Comparison of ENCODE assay signal across 18 mouse cellular contexts in genomic region chr1:186555441-186555975, GRCm38 (mm10).
DNase-seq lines count a peak whose midpoint lies in the region; ATAC-seq and TF ChIP-seq lines count a peak whose summit lies in the region.
"Had no signal": no experiment of that assay in that cellular context is flagged by ENCODE, and none has a peak within 500 bp of the region (broad histone marks: within the 10 kb centered on the region; RNA-seq: fewer than 3 reads in every experiment).

No protein-coding gene starts in this region.

- peaks cover 5% of the 10 kb centered on the region; the same call in 1 of the 2 replicates for H3K27me3 ChIP-seq in heart, embryonic 13.5 days (replicated peaks)
- no peaks in the 10 kb centered on the region for H3K27me3 ChIP-seq in lung, embryonic 16.5 days (ENCODE audit: control insufficient read depth, insufficient read depth, low read depth, low read length)
- H3K27me3 ChIP-seq in midbrain, embryonic 11.5 days (ENCODE audit: control insufficient read depth, insufficient read depth, low read length) = no peaks in the 10 kb centered on the region
- H3K27me3 ChIP-seq: CH12.LX; embryonic facial prominence, embryonic 13.5 days had no signal

- H3K36me3 ChIP-seq in heart, embryonic 13.5 days = no peaks in the 10 kb centered on the region
- no peaks in the 10 kb centered on the region for H3K36me3 ChIP-seq in lung, embryonic 16.5 days (ENCODE audit: control insufficient read depth, insufficient read depth, low read length)
- H3K36me3 ChIP-seq in midbrain, embryonic 11.5 days (ENCODE audit: control insufficient read depth, insufficient read depth, low read length) = no peaks in the 10 kb centered on the region
- H3K36me3 ChIP-seq: embryonic facial prominence, embryonic 13.5 days; hindbrain, embryonic 10.5 days had no signal

- peak overlapping the region; percentile 38 for H3K4me2 ChIP-seq in heart, embryonic 13.5 days
- no peak overlapping the region; the same call in 1 of the 2 replicates for H3K4me2 ChIP-seq in lung, embryonic 16.5 days (ENCODE audit: low read depth, low read length)
- no peak overlapping the region for H3K4me2 ChIP-seq in midbrain, embryonic 11.5 days
- H3K4me2 ChIP-seq: embryonic facial prominence, embryonic 13.5 days had no signal

- H3K9me3 ChIP-seq in heart, embryonic 13.5 days = no peaks in the 10 kb centered on the region
- H3K9me3 ChIP-seq in lung, embryonic 16.5 days (ENCODE audit: control insufficient read depth, low read length) = no peaks in the 10 kb centered on the region
- no peaks in the 10 kb centered on the region for H3K9me3 ChIP-seq in midbrain, embryonic 11.5 days (ENCODE audit: control insufficient read depth, low read length)
- H3K9me3 ChIP-seq: embryonic facial prominence, embryonic 13.5 days; hindbrain, embryonic 10.5 days had no signal

- ATAC-seq in heart, embryonic 13.5 days (ENCODE audit: extremely low read depth, insufficient number of reproducible peaks, low FRiP score, low TSS enrichment) = no peak
- ATAC-seq in lung, embryonic 16.5 days (ENCODE audit: low read depth) = peak; percentile 74; the same call in 1 of the 2 replicates
- no peak for ATAC-seq in midbrain, embryonic 11.5 days (ENCODE audit: low FRiP score)

- H3K9ac ChIP-seq in heart, embryonic 13.5 days = 0 out of 2 replicates have a peak overlapping the region, but pooled peaks have one; percentile 15
- no peak overlapping the region for H3K9ac ChIP-seq in lung, embryonic 16.5 days (ENCODE audit: low read length)
- H3K9ac ChIP-seq in midbrain, embryonic 11.5 days (ENCODE audit: low read length) = no peak overlapping the region
- H3K9ac ChIP-seq: embryonic facial prominence, embryonic 13.5 days had no signal

- no peak for TF ChIP-seq POLR2A in cortical plate, adult 2 months (IDR thresholded peaks at IDR 0.05; ENCODE audit: extremely low read depth, insufficient read depth, low read length)

- no peak for TF ChIP-seq CTCF in cortical plate, adult 2 months (IDR thresholded peaks at IDR 0.05; ENCODE audit: extremely low read depth, insufficient read depth, low read length)

- WGBS in heart, embryonic 13.5 days = 7% methylated on average over 6 of the region's 6 CpGs
- WGBS in lung, embryonic 16.5 days = 17% methylated on average over 6 of the region's 6 CpGs
- 53% methylated on average over 6 of the region's 6 CpGs for WGBS in midbrain, embryonic 11.5 days

- H3K4me1 ChIP-seq in cortical plate, adult 2 months (ENCODE audit: control insufficient read depth, insufficient read depth, low read length) = no peaks in the 10 kb centered on the region
- peaks cover 27% of the 10 kb centered on the region for H3K4me1 ChIP-seq in heart, embryonic 13.5 days
- H3K4me1 ChIP-seq in lung, embryonic 16.5 days (replicated peaks; ENCODE audit: control insufficient read depth, insufficient read depth, low read length) = peaks cover 12% of the 10 kb centered on the region
- H3K4me1 ChIP-seq in midbrain, embryonic 11.5 days (ENCODE audit: control insufficient read depth, insufficient read depth, low read length) = no peaks in the 10 kb centered on the region

- no peak overlapping the region for H3K4me3 ChIP-seq in cortical plate, adult 2 months (ENCODE audit: insufficient read depth, low read length)
- H3K4me3 ChIP-seq in heart, embryonic 13.5 days = no peak overlapping the region
- H3K4me3 ChIP-seq in lung, embryonic 16.5 days (ENCODE audit: low read length) = no peak overlapping the region
- H3K4me3 ChIP-seq in midbrain, embryonic 11.5 days (ENCODE audit: low read depth, low read length) = no peak overlapping the region
- H3K4me3 ChIP-seq: embryonic facial prominence, embryonic 13.5 days; hindbrain, embryonic 10.5 days; myocyte had no signal

- H3K27ac ChIP-seq in cortical plate, adult 2 months (ENCODE audit: insufficient read depth, low read length) = peak overlapping the region; percentile 65; the same call in 1 of the 2 replicates
- H3K27ac ChIP-seq in heart, embryonic 13.5 days (replicated peaks) = peak overlapping the region; percentile 72
- peak overlapping the region; percentile 67 for H3K27ac ChIP-seq in lung, embryonic 16.5 days (ENCODE audit: low read length)
- H3K27ac ChIP-seq in midbrain, embryonic 11.5 days (ENCODE audit: low read depth, low read length) = no peak overlapping the region
- H3K27ac ChIP-seq: embryonic facial prominence, embryonic 13.5 days; hindbrain, embryonic 10.5 days had no signal

- DNase-seq in heart, adult 11 months = peak; percentile 84
- no peak for DNase-seq in heart, postnatal 36 days
- no peak for DNase-seq in midbrain, embryonic 11.5 days (ENCODE audit: low spot score, missing footprints)
- DNase-seq in frontal cortex, adult 2 months (ENCODE audit: extremely low spot score in 1 of 2, low spot score in 1 of 2) = no peak
- no peak for DNase-seq in cerebellum, postnatal 25 days
- DNase-seq: adrenal gland, adult 8-10 months; cerebellum, adult 11 months; gastrocnemius, postnatal 14 days; kidney, adult 18-20 months; left cerebral cortex, postnatal 4 days; midbrain, embryonic 14.5 days had no signal

- intact Hi-C loops in heart, postnatal 36 days (cut with DNase I) = no loop called here
